Mouse (Mus musculus) forebrain, embryonic 13.5 days (tissue): ENCODE data around the gene Pde1c. TPM values are rescaled to one million over a fixed set of nuclear protein-coding genes. Genes with fewer than 3 reads are reported as not detected.

Experiments
- ATAC-seq: fragments of 200-750 bp; cut with Nextera tagmentation; 2 replicates; pipeline ENCODE4 v1.8.0; 2017
- H3K27ac ChIP-seq: fragments of 300-500 bp; sonication (generic); 2 replicates; pipeline ENCODE4 v1.5.1; 2015; ENCODE audit warnings: inconsistent platforms, mild to moderate bottlenecking, moderate library complexity
- H3K27me3 ChIP-seq: fragments of 300-500 bp; sonication (generic); 2 replicates; pipeline ENCODE4 v1.6.1; 2015; ENCODE audit warnings: mild to moderate bottlenecking, inconsistent platforms
- H3K36me3 ChIP-seq: fragments of 300-500 bp; sonication (generic); 2 replicates; pipeline ENCODE4 v1.6.1; 2015; ENCODE audit warnings: mild to moderate bottlenecking, inconsistent platforms; ENCODE audit not compliant: poor library complexity, severe bottlenecking
- H3K4me1 ChIP-seq: fragments of 300-500 bp; sonication (generic); 2 replicates; pipeline ENCODE4 v1.6.1; 2015; ENCODE audit warnings: inconsistent platforms
- H3K4me2 ChIP-seq: fragments of 300-500 bp; sonication (generic); 2 replicates; pipeline ENCODE4 v1.6.1; 2015; ENCODE audit warnings: inconsistent platforms, mild to moderate bottlenecking, moderate library complexity
- H3K4me3 ChIP-seq: fragments of 300-500 bp; sonication (generic); 2 replicates; pipeline ENCODE4 v1.5.1; 2015; ENCODE audit warnings: mild to moderate bottlenecking, inconsistent platforms
- H3K9ac ChIP-seq: fragments of 300-500 bp; sonication (generic); 2 replicates; pipeline ENCODE4 v1.6.1; 2015; ENCODE audit warnings: mild to moderate bottlenecking, inconsistent platforms
- H3K9me3 ChIP-seq: fragments of 300-500 bp; sonication (generic); replicated peaks from 2 replicates; pipeline ENCODE4 v1.6.1; 2016; ENCODE audit warnings: inconsistent platforms
- WGBS: fragments of 180-500 bp; shearing (Covaris S2); methylation state at CpG from one replicate; pipeline ENCODE4 v1.1.7; 2015; 5-methylcytosine and 5-hydroxymethylcytosine counted together
- polyA plus RNA-seq: library from polyadenylated mRNA; unstranded; fragments of >200 nt; fragmentation: Nextera tagmentation; extraction: Ambion mirVana; gene quantifications from 2 replicates; pipeline ENCODE4 v1.2.1, GENCODE M21; 2015

The Pde1c gene
- polyA plus RNA-seq, 1 experiment from 2014 or later, result 9.6 TPM

DNA sequence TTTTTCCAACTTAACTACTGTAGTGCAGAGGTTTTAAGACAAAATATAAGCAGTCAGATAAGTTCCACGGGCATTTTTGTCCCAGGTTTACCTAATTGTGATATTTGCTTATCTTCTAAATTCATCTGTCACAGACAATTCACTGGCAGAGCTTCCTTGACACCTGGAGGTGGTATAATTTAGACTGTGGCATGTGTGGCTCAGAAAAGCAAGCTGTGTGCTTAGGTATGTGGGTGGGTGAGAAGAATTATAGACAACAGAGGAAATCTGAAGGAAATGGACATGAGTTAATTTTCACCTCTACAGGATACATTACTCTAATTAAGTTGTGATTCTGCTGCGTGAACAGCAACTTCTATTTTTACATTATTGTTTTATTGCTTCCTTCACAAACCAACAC is 400.2 kb downstream of the Pde1c start:
- WGBS, result 88% methylated on average over 2 of the region's 2 CpGs
- H3K27ac ChIP-seq, result no peak overlapping the region

DNA sequence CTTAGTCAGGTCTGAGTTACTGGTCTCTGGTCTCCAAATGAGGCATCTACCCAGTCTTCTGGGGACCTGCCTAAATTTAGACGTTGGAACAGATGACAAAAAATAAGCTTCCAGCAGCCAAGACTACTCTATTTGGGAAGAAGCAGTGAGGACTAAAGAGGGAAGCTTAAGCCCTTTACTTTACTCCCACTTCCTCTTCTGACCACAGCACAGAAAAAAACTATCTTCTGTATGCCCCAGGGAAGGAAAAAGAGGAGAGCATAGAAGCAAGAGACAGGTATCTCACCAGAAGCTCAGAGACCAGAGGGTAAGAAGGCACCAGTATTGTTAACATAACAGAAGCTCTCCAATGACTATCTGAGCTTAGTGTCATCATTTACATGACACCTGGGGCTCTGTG is 410.7 kb downstream of the Pde1c start:
- Histone ChIP-seq H3K27me3 (no peaks in the 10 kb centered on the region), H3K36me3 (no peaks in the 10 kb centered on the region), H3K9me3 (no peaks in the 10 kb centered on the region), H3K4me3 (no peak overlapping the region), H3K27ac (no peak overlapping the region), H3K4me1 (no peaks in the 10 kb centered on the region), H3K4me2 (no peak overlapping the region), H3K9ac (no peak overlapping the region)
- 81% methylated on average over 1 of the region's 1 CpGs for WGBS
- ATAC-seq, result no peak

More for the DNA sequence above, 400.2 kb downstream of the Pde1c start:
- H3K9me3 ChIP-seq, result no peaks in the 10 kb centered on the region
- no peaks in the 10 kb centered on the region for H3K4me1 ChIP-seq
- H3K27me3 ChIP-seq, result no peaks in the 10 kb centered on the region
- H3K4me3 ChIP-seq, result no peak overlapping the region
- H3K9ac ChIP-seq, result no peak overlapping the region
- no peaks in the 10 kb centered on the region for H3K36me3 ChIP-seq
- ATAC-seq, result no peak
- no peak overlapping the region for H3K4me2 ChIP-seq

DNA sequence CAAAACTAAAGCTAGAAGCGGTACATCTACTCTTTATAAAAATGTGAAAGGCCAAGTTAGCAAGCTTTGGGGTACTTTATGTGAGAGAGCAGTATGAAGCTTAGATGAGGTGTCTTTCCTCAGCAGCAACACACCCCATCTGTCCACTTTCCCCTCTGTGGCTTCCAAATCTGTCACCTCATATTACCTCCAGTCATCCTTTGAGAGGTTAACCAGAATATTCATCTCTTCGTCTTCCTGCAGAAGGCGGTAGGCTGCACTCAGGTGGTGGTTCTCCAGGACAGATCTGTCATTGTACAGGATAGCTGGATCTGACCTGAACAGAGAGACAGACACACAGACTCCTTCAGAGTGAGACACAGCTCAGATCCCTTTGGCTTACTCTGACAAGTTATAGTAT is 412.1 kb downstream of the Pde1c start:
- no peak overlapping the region for H3K4me2 ChIP-seq
- no peak overlapping the region for H3K9ac ChIP-seq
- H3K27me3 ChIP-seq, result no peaks in the 10 kb centered on the region
- no peaks in the 10 kb centered on the region for H3K36me3 ChIP-seq
- H3K4me3 ChIP-seq, result no peak overlapping the region
- H3K27ac ChIP-seq, result no peak overlapping the region
- no peaks in the 10 kb centered on the region for H3K9me3 ChIP-seq
- no peak for ATAC-seq
- H3K4me1 ChIP-seq, result no peaks in the 10 kb centered on the region
- WGBS, result 96% methylated on average over 3 of the region's 3 CpGs

DNA sequence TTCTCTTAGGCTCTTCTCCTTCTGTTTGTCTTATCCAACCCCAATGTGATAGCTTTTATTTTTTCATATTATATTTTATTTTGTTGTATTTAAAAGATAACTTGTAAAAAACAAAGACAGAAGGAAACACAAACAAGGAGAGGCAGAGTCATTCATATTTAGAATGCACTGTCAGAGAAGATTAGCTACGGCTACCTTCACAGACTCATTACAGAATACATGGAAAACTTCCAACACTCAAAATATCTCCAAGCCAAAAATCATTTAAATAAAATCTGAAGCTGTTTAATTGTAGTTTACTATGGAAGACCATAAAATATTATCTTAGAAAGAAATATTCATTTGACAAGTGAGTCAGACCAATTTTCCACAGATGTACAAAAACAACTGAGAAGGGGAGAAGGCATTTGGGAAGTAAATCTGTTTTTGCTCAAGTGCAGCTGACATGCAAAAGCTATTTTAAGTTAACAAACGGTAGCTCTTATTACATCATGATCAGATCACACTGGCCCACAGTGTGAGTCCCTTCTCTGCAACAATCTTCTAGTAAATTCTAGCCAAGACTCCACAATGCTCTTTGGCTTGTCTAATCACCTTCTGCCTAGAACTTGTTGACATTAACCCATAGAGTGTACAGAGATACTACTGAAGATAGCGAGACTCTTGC is 438.3 kb downstream of the Pde1c start:
- no peaks in the 10 kb centered on the region for H3K9me3 ChIP-seq
- H3K27me3 ChIP-seq, result no peaks in the 10 kb centered on the region
- no peak overlapping the region for H3K9ac ChIP-seq
- no peak overlapping the region for H3K27ac ChIP-seq
- no peak for ATAC-seq
- H3K4me3 ChIP-seq, result no peak overlapping the region
- WGBS, result 86% methylated on average over 3 of the region's 3 CpGs
- no peak overlapping the region for H3K4me2 ChIP-seq
- no peaks in the 10 kb centered on the region for H3K36me3 ChIP-seq
- H3K4me1 ChIP-seq, result no peaks in the 10 kb centered on the region

DNA sequence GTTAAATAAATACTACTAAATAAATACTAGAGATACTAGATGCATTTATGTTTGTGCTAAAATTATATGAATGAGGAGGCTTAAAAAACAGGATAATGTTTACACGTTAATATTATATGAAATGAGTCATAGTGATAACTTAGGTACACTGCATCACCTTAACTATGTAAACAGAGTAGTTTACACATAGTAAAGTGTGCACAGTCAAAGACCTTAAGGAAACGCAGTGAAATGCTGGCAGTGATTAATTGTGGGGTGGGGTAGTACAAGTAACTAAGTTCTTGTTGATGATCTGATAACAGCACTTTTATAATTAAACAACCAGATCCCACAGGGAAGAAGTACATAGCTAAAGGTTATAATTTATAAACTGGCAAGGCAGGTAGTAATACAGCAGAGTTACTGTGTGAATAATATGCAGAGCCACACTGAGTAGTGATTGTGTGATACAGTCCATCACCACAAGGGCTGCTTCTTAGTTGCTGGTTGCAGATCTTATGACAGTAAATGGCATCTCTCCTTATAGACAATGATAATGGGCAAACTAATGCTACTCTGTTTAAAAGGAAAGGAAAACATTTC is 469.3 kb downstream of the Pde1c start:
- Histone ChIP-seq H3K27me3 (no peaks in the 10 kb centered on the region), H3K4me3 (no peak overlapping the region)
- 95% methylated on average over 2 of the region's 2 CpGs for WGBS

DNA sequence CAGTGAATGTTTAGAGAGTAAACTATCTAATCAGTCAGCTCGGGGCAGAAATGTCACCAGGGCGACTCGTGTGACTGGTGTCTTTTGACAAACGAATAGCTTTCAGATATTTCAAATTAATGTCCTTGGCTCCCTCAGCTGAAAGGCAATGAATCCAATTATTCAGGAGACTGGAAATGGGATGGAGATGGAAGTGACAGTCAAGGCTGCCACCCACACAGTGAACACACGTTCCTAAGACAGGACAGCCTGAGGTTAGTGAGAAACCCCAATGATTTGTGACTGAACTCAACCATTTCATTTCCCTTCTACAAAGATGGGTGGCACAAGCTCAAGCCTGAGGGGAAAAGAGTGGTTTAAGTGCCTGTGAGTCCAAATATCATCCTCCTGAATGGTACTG is 470.5 kb downstream of the Pde1c start:
- peaks cover 9% of the 10 kb centered on the region for H3K9me3 ChIP-seq
- no peak overlapping the region for H3K27ac ChIP-seq
- no peaks in the 10 kb centered on the region for H3K27me3 ChIP-seq
- H3K9ac ChIP-seq, result no peak overlapping the region
- H3K4me1 ChIP-seq, result no peaks in the 10 kb centered on the region
- ATAC-seq, result no peak
- no peak overlapping the region for H3K4me2 ChIP-seq
- H3K4me3 ChIP-seq, result no peak overlapping the region
- WGBS, result 74% methylated on average over 5 of the region's 5 CpGs
- H3K36me3 ChIP-seq, result no peaks in the 10 kb centered on the region

More for the DNA sequence above, 469.3 kb downstream of the Pde1c start:
- no peaks in the 10 kb centered on the region for H3K4me1 ChIP-seq
- H3K36me3 ChIP-seq, result no peaks in the 10 kb centered on the region
- no peak overlapping the region for H3K27ac ChIP-seq
- H3K9ac ChIP-seq, result no peak overlapping the region
- H3K9me3 ChIP-seq, result peaks cover 9% of the 10 kb centered on the region
- ATAC-seq, result no peak
- no peak overlapping the region for H3K4me2 ChIP-seq

DNA sequence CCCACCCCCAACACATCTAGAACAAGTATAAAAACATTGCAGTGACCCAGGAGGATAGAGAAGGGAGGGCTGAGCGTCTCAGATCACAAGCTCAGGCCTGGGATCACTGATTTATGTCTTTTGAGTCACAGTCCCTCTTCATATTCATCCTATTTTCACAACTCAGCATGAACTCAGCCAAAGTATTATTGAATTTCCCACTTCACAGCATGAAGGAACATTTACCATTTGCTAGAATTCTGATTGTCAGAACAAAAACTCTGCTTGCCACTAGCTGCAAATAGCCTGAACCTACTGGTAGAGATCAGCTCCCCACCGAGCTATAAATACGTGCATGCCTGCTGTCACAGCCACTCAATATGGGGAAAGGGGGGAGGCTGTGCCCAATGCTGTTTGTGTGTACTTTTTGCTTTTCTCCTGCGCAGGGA is 492.5 kb downstream of the Pde1c start:
- no peaks in the 10 kb centered on the region for H3K36me3 ChIP-seq
- 29% methylated on average over 4 of the region's 4 CpGs for WGBS
- no peak overlapping the region for H3K4me2 ChIP-seq
- H3K4me1 ChIP-seq, result no peaks in the 10 kb centered on the region
- H3K9ac ChIP-seq, result no peak overlapping the region
- no peak overlapping the region for H3K27ac ChIP-seq
- no peaks in the 10 kb centered on the region for H3K9me3 ChIP-seq
- H3K4me3 ChIP-seq, result no peak overlapping the region
- ATAC-seq, result peak; percentile 74; the same call in 1 of the 2 replicates
- no peaks in the 10 kb centered on the region for H3K27me3 ChIP-seq

DNA sequence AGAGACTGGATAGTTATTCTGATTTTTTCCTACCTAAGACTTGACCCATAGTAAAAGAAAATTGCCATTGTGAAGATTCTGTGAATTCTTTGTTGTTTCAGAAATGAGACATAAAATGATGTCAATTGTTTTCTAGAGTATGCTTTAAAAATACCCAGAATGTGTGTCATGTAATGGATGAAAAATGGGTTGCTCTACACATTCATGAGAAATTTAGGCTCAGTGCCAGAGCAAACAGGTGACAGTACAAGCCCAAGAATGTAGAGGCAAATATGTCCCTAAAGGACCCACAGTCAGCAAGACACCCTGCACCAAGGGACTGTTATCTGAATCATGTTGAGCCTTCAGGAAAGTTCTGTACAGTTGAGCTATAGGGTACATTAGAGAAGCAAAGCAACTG is 500.4 kb downstream of the Pde1c start:
- Histone ChIP-seq H3K4me2 (no peak overlapping the region), H3K4me3 (no peak overlapping the region), H3K27ac (no peak overlapping the region), H3K9ac (no peak overlapping the region), H3K27me3 (no peaks in the 10 kb centered on the region), H3K36me3 (no peaks in the 10 kb centered on the region), H3K9me3 (no peaks in the 10 kb centered on the region), H3K4me1 (no peaks in the 10 kb centered on the region)
- ATAC-seq, result no peak

DNA sequence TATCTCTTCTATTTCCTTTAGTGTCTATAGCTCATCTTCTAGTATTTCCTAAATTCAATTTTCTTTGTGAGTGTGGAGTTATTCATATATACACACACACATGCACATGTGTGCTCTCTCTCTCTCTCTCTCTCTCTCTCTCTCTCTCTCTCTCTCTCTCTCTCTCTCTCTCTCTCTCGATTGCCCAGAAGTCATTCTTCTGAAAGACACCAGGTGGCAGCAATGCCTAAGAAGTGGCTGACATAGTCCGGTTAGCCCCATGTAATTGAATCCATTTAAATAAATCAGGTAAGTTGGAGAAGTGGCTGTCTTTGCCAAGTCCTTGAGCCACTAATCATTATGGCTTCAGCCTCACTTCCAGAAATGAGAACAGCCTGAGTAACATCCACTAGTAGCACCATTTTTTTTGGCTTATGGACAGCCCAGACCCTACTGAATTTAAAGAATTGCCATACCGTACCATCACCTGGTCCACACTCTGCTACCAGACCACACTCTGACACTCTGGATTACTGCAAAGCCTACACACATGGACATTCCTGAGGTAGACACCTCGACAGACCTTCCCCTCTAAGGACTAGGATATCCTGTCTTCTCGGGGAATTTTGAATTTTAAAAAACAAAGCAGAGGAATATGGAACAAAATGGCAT is 502.1 kb downstream of the Pde1c start:
- H3K4me2 ChIP-seq, result no peak overlapping the region
- H3K9me3 ChIP-seq, result no peaks in the 10 kb centered on the region
- no peak overlapping the region for H3K27ac ChIP-seq
- no peaks in the 10 kb centered on the region for H3K4me1 ChIP-seq
- no peak overlapping the region for H3K4me3 ChIP-seq
- H3K36me3 ChIP-seq, result no peaks in the 10 kb centered on the region
- 38% methylated on average over 5 of the region's 5 CpGs for WGBS
- H3K9ac ChIP-seq, result no peak overlapping the region
- H3K27me3 ChIP-seq, result no peaks in the 10 kb centered on the region
- peak; percentile 82 for ATAC-seq

DNA sequence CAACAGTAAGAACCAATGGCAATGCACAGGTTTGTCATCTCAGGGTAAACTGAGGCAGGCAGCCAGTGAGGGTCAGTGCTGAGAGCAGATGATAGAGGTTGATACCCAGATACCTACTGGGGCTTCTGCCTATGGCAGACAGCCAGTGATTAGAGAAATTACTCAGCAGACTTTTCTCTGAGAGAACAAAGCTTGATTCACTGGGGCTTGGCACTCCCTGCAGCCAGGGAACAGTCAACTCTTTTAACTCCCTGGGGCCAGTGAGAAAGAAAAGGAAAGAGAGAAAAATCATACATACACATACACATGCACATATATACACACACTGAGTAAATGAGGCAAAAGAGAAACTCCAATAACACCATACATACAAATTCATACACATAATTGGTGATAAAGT is 505.2 kb downstream of the Pde1c start:
- Histone ChIP-seq H3K27ac (no peak overlapping the region), H3K9me3 (no peaks in the 10 kb centered on the region), H3K27me3 (no peaks in the 10 kb centered on the region), H3K4me2 (no peak overlapping the region), H3K4me3 (no peak overlapping the region), H3K9ac (no peak overlapping the region), H3K36me3 (no peaks in the 10 kb centered on the region), H3K4me1 (no peaks in the 10 kb centered on the region)
- no peak for ATAC-seq

DNA sequence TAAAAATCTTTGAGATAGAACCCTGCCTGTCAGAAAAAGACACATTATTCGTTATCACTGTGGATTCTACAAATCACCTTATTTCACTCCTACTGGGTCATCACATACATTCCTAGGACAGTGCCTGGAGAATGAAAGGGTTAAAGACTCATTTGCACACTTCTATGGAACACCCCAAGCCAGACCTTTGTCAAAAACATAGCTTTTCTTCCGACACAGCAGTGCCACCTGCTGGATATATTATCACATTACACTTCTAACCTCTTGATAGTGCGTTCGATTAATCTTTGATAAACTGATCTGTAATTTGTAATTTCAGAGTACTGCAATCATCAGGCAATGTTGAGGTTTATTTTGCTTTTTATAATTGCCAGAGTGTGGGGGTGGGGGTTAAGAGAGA is 519.8 kb downstream of the Pde1c start:
- Histone ChIP-seq H3K4me3 (no peak overlapping the region), H3K36me3 (no peaks in the 10 kb centered on the region), H3K9ac (no peak overlapping the region), H3K4me1 (no peaks in the 10 kb centered on the region; the same call in 1 of the 2 replicates), H3K27ac (no peak overlapping the region), H3K4me2 (no peak overlapping the region), H3K27me3 (no peaks in the 10 kb centered on the region), H3K9me3 (no peaks in the 10 kb centered on the region)
- ATAC-seq, result peak; percentile 80
- 38% methylated on average over 4 of the region's 4 CpGs for WGBS

DNA sequence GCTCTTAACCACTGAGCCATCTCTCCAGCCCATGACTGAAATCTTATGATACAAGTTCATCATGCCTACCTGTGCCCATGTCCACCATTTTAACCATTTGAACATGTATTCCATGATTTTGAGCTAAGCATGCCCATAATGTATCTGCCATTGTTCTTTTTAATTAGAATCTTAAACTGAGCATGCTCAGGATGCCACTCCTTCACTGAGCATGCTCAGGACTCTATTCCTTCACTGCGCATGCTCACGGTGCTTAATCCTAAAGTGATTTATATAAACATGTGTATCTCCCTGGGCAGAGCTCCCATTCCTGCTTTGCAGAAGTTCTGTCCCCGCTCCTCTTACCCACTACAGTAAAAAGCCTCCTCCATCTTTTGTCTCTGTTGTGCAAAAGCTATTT is 520.3 kb downstream of the Pde1c start:
- 0 out of 2 replicates have a peak, but pooled peaks have one; percentile 16 for ATAC-seq
- Histone ChIP-seq H3K4me1 (no peaks in the 10 kb centered on the region; the same call in 1 of the 2 replicates), H3K9me3 (no peaks in the 10 kb centered on the region), H3K36me3 (no peaks in the 10 kb centered on the region), H3K4me2 (no peak overlapping the region), H3K27ac (no peak overlapping the region), H3K9ac (no peak overlapping the region), H3K4me3 (no peak overlapping the region), H3K27me3 (no peaks in the 10 kb centered on the region)
- WGBS, result 88% methylated on average over 3 of the region's 3 CpGs
